Mouse (Mus musculus): ENCODE results near the gene Trip12. TPM values are rescaled to one million over a fixed set of nuclear protein-coding genes. Genes with fewer than 3 reads are reported as not detected.

Trip12 gene
- total RNA-seq (2021) = 100 to 1,000 TPM; 177 to 205 TPM
- 26.9 and 59.0 TPM in 2 replicates for polyA plus RNA-seq (2012; rRNA removed)
- long read RNA-seq, full-length matches to known transcripts = 9 of 40 reads
- long read RNA-seq, partial matches to known transcripts = 11 of 40 reads
- long read RNA-seq, other reads (novel, unspliced or antisense) = 20 of 40 reads

DNA sequence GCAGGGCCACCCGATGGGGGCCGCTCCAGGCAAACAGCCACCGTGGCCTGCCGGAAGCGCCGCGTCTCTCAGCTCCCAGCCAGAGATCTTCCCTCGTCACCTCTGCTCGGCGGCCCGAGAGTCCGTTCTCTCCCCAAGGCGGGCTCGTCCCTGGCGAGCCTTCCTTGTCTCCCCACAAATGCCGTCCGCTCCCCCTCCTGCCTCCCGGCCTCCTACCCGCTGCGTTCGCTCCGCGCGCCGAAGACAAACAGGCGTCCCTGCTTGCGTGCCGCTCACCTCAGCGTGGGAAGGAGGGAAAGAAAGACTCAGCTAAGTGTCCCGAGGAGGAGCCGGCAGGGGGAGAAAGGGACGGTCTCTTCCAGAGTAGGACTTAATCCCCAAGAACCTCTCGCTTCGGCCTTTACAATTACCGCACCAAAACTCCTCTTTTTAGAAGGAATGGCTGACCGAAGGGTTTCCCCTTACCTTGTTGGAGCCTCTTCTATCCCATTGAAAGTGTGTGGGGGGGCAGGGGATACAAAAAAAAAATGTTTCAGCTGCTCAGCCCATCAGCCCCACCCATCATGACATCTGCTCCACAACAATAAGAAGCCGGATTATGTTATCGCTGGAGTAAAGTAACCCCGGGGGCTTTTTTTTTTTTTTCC, at the start of gene Trip12:
Gene Trip12 (minus strand): TSS at position 499 of the 647 bp plus-strand sequence.
- H3K27me3 ChIP-seq (ENCODE audit: control insufficient read depth, insufficient read depth, low read length) = no peaks in the 10 kb centered on the region
- no peak for DNase-seq
- H3K79me2 ChIP-seq (replicated peaks; ENCODE audit: control insufficient read depth, insufficient read depth, low read length) = peaks cover 2% of the 10 kb centered on the region
- H3K4me1 ChIP-seq (ENCODE audit: control insufficient read depth, insufficient read depth, low read length) = no peaks in the 10 kb centered on the region; the same call in 1 of the 2 replicates
- intact Hi-C loops (cut with DNase I) = no loop called here
- WGBS = under 1% methylated on average over 39 of the region's 39 CpGs
- no peak for TF ChIP-seq EP300 (IDR thresholded peaks at IDR 0.05; ENCODE audit: insufficient read depth, low read depth, low read length)
- TF ChIP-seq CTCF (IDR thresholded peaks at IDR 0.05) = no peak
- no peak for TF ChIP-seq POLR2A (IDR thresholded peaks at IDR 0.05; ENCODE audit: insufficient read depth, low read depth, low read length)
- H3K4me3 ChIP-seq = peak within 1 kb of the TSS; percentile 97
- peak within 1 kb of the TSS; percentile 89 for H3K27ac ChIP-seq
- H3K36me3 ChIP-seq (ENCODE audit: control insufficient read depth, insufficient read depth, low read length) = peaks cover 2% of the 10 kb centered on the region; the same call in 1 of the 2 replicates
- peak within 1 kb of the TSS; percentile 100 for H3K9ac ChIP-seq (ENCODE audit: low read depth, low read length)

DNA sequence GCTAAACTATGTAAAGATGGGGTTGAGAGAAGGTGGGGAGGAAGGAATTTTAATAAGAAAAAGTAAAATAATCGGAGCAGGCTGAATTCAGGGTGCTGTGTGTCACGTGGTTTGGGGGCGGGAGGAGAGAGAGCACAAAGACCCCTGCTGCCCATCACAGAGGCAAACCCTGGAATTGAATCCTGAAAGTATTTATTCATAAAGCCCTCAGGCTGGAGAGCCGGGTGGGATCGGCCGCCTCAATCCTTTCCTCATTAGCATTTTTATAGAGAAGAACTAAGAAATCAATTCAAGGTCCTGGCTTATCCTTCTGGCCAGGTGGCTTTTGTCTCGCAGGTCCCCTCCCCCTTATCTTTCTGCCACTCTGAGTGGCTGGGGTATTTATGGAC, 49.7 kb upstream of the Trip12 start:
- H3K36me3 ChIP-seq (ENCODE audit: control insufficient read depth, insufficient read depth, low read length) = no peaks in the 10 kb centered on the region
- no peaks in the 10 kb centered on the region for H3K4me1 ChIP-seq (ENCODE audit: control insufficient read depth, insufficient read depth, low read length)
- no peak for TF ChIP-seq CTCF (IDR thresholded peaks at IDR 0.05)
- TF ChIP-seq EP300 (IDR thresholded peaks at IDR 0.05; ENCODE audit: insufficient read depth, low read depth, low read length) = no peak
- no peak for TF ChIP-seq POLR2A (IDR thresholded peaks at IDR 0.05; ENCODE audit: insufficient read depth, low read depth, low read length)
- H3K27ac ChIP-seq = no peak overlapping the region
- DNase-seq = no peak
- H3K79me2 ChIP-seq (replicated peaks; ENCODE audit: control insufficient read depth, insufficient read depth, low read length) = no peaks in the 10 kb centered on the region
- intact Hi-C loops (cut with DNase I) = no loop called here
- no peak overlapping the region for H3K4me3 ChIP-seq
- no peaks in the 10 kb centered on the region for H3K27me3 ChIP-seq (ENCODE audit: control insufficient read depth, insufficient read depth, low read length)
- H3K9ac ChIP-seq (ENCODE audit: low read depth, low read length) = no peak overlapping the region
- 56% methylated on average over 7 of the region's 7 CpGs for WGBS

DNA sequence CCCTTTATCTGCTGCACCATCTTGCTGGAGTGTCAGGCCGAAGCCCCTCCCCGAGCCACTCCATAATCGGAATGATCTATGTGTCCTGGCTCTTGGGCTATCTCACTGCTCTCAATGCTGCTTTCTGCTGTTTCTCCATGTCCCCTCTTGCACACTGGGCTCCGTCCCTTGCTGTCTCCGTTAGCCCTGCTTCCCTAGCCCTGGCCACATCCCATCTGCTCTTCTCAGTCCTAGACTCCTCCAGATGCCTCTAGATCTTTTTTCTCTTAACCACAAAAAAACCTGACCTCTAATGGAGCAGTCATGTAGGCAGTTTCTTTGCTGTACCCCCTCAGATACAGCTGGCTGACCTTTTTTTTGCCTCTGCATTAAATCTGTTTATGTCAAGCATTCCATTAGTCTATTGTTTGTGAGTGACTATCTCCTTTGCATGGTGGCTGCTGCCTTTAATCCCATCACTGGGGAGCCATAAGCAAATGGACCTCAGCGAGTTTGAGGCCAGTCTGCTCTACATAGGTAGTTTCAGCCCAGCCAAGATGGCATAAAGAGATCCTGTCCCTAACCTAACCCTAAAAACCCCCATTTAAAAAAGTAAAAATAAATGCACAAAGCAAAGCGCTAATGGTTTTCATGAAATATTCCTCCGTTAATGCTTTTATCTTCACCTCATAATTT, 49.2 kb upstream of the Trip12 start:
- intact Hi-C loops (cut with DNase I) = no loop called here
- no peak for DNase-seq
- TF ChIP-seq CTCF (IDR thresholded peaks at IDR 0.05) (no peak), POLR2A (IDR thresholded peaks at IDR 0.05; ENCODE audit: insufficient read depth, low read depth, low read length) (no peak), EP300 (IDR thresholded peaks at IDR 0.05; ENCODE audit: insufficient read depth, low read depth, low read length) (no peak)
- Histone ChIP-seq H3K4me3 (no peak overlapping the region), H3K36me3 (ENCODE audit: control insufficient read depth, insufficient read depth, low read length) (no peaks in the 10 kb centered on the region), H3K27ac (no peak overlapping the region), H3K4me1 (ENCODE audit: control insufficient read depth, insufficient read depth, low read length) (no peaks in the 10 kb centered on the region), H3K9ac (ENCODE audit: low read depth, low read length) (no peak overlapping the region), H3K27me3 (ENCODE audit: control insufficient read depth, insufficient read depth, low read length) (no peaks in the 10 kb centered on the region), H3K79me2 (replicated peaks; ENCODE audit: control insufficient read depth, insufficient read depth, low read length) (no peaks in the 10 kb centered on the region)
- WGBS = 66% methylated on average over 8 of the region's 8 CpGs

DNA sequence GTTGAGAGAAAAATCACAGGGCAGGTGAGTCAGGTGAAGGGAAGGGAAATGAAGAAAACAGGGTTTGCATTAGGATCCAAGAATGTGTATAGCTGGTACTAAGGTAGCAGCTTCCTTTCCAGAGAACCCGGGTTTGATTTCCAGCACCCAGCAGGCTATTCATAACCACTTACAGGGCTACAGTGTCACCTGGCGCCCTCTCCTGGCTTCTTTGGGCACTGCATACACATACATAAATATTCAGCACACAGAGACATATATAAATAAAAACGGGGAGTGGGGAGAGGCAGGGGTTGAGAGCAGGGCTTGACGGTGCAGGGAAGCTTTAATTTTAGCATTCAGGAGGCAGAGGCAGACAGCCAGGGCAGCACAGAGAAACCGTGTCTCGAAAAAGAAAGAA, 45.6 kb upstream of the Trip12 start:
- WGBS = 88% methylated on average over 6 of the region's 6 CpGs
- H3K36me3 ChIP-seq (ENCODE audit: control insufficient read depth, insufficient read depth, low read length) = no peaks in the 10 kb centered on the region
- no peaks in the 10 kb centered on the region for H3K79me2 ChIP-seq (replicated peaks; ENCODE audit: control insufficient read depth, insufficient read depth, low read length)
- H3K4me3 ChIP-seq = no peak overlapping the region
- intact Hi-C loops (cut with DNase I) = loop anchor here (1.0 kb wide), 1 partner anchor 152 kb away; no protein-coding TSS in a partner anchor
- no peak overlapping the region for H3K9ac ChIP-seq (ENCODE audit: low read depth, low read length)
- no peak for DNase-seq
- no peak overlapping the region for H3K27ac ChIP-seq
- H3K27me3 ChIP-seq (ENCODE audit: control insufficient read depth, insufficient read depth, low read length) = no peaks in the 10 kb centered on the region
- H3K4me1 ChIP-seq (ENCODE audit: control insufficient read depth, insufficient read depth, low read length) = no peaks in the 10 kb centered on the region
- TF ChIP-seq CTCF (IDR thresholded peaks at IDR 0.05) (peak; percentile 36; the same call in 1 of the 2 replicates), EP300 (IDR thresholded peaks at IDR 0.05; ENCODE audit: insufficient read depth, low read depth, low read length) (no peak)

DNA sequence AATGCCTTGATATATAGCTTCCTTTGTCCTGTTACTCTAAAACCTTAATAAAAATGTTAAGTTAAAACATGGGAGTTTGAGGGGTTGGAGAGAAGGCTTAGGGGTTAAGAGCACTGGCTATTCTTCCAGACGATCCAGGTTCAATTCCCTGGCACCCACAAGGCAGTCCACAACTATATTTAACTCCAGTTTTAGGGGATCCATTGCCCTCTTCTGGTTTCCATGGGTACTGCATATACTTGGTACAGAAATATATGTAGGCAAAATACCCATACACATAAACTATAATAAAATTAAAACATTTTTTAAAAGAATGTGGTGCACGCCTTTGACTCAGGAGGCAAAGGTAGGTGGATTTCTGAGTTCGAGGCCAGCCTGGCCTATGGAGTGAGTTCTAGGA, 44.9 kb upstream of the Trip12 start:
- Histone ChIP-seq H3K4me1 (ENCODE audit: control insufficient read depth, insufficient read depth, low read length) (no peaks in the 10 kb centered on the region), H3K27ac (no peak overlapping the region), H3K4me3 (no peak overlapping the region), H3K36me3 (ENCODE audit: control insufficient read depth, insufficient read depth, low read length) (no peaks in the 10 kb centered on the region), H3K27me3 (ENCODE audit: control insufficient read depth, insufficient read depth, low read length) (no peaks in the 10 kb centered on the region), H3K79me2 (replicated peaks; ENCODE audit: control insufficient read depth, insufficient read depth, low read length) (no peaks in the 10 kb centered on the region), H3K9ac (ENCODE audit: low read depth, low read length) (no peak overlapping the region)
- intact Hi-C loops (cut with DNase I) = loop anchor here (1.0 kb wide), 1 partner anchor 151 kb away; no protein-coding TSS in a partner anchor
- 73% methylated on average over 3 of the region's 3 CpGs for WGBS
- DNase-seq = no peak
- peak; percentile 73 for TF ChIP-seq CTCF (IDR thresholded peaks at IDR 0.05)
- TF ChIP-seq POLR2A (IDR thresholded peaks at IDR 0.05; ENCODE audit: insufficient read depth, low read depth, low read length) = no peak
- TF ChIP-seq EP300 (IDR thresholded peaks at IDR 0.05; ENCODE audit: insufficient read depth, low read depth, low read length) = no peak

DNA sequence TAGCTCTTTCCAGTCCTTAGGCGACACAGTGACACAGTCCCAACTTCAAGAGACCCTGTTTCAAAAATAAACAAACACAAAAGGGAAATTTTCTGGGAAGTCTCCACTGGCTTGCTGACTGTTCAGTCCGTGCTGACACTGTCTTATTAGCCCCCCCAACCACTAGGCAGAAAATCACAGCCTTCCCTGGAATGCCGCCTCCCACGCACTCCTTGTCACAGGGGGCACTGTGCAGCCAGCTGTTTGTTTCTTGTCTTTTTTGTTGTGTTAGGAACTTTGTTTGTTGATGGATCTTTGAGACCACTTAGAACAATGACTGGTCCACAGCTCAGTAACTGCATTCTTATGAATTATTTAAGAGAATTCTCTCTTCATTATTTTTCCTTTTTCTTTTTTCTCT, 43.6 kb upstream of the Trip12 start:
- Histone ChIP-seq H3K27ac (no peak overlapping the region), H3K79me2 (replicated peaks; ENCODE audit: control insufficient read depth, insufficient read depth, low read length) (no peaks in the 10 kb centered on the region), H3K9ac (ENCODE audit: low read depth, low read length) (no peak overlapping the region), H3K36me3 (ENCODE audit: control insufficient read depth, insufficient read depth, low read length) (no peaks in the 10 kb centered on the region), H3K4me1 (ENCODE audit: control insufficient read depth, insufficient read depth, low read length) (no peaks in the 10 kb centered on the region), H3K4me3 (no peak overlapping the region), H3K27me3 (ENCODE audit: control insufficient read depth, insufficient read depth, low read length) (no peaks in the 10 kb centered on the region)
- DNase-seq = no peak
- WGBS = 57% methylated on average over 4 of the region's 4 CpGs
- intact Hi-C loops (cut with DNase I) = no loop called here
- no peak for TF ChIP-seq POLR2A (IDR thresholded peaks at IDR 0.05; ENCODE audit: insufficient read depth, low read depth, low read length)
- no peak for TF ChIP-seq EP300 (IDR thresholded peaks at IDR 0.05; ENCODE audit: insufficient read depth, low read depth, low read length)

Measured in heart, adult 2 months (tissue).